ENCODE assay signal across 8 mouse cellular contexts in the genomic region with DNA sequence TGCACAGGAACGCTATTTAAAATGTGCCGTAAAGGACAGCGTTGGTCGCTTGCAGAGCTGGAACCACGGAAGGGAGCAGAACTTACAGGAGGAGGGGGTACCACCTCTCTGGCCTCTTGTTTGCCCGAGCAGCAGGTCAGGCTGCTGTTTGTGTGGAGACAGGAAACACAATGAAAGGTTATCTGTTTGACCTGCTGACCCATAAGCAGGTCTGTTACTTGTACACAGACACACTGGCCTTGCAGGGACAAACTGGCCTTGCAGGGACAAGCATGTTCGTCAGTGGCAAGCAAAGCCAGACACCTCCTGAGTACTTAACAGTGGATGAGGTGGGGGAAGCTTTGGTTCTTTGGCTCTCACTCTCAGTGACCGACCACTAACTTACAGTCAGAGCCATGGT. TPM values are rescaled to one million over a fixed set of nuclear protein-coding genes. Genes with fewer than 3 reads are reported as not detected.
DNase-seq lines count a peak whose midpoint lies in the region; ATAC-seq lines count a peak whose summit lies in the region.

No protein-coding gene starts in this region.

- peak overlapping the region; percentile 85 for H3K27ac ChIP-seq in heart, embryonic 12.5 days (ENCODE audit: poor library complexity, severe bottlenecking)
- peak overlapping the region; percentile 82 for H3K27ac ChIP-seq in hindbrain, embryonic 14.5 days
- H3K27ac ChIP-seq in midbrain, embryonic 13.5 days, result peak overlapping the region; percentile 85

- no peak for ATAC-seq in heart, embryonic 12.5 days (ENCODE audit: insufficient number of reproducible peaks, low FRiP score)
- no peak for ATAC-seq in hindbrain, embryonic 14.5 days (ENCODE audit: low FRiP score)
- no peak for ATAC-seq in midbrain, embryonic 13.5 days
- no peak for ATAC-seq in inflammation-experienced regulatory T-cells, adult 6 months

- H3K4me1 ChIP-seq in heart, embryonic 12.5 days (replicated peaks), result peaks cover 37% of the 10 kb centered on the region
- H3K4me1 ChIP-seq in hindbrain, embryonic 14.5 days (replicated peaks; ENCODE audit: control insufficient read depth, insufficient read depth, low read length), result peaks cover 16% of the 10 kb centered on the region
- H3K4me1 ChIP-seq in midbrain, embryonic 13.5 days (replicated peaks), result peaks cover 46% of the 10 kb centered on the region

- H3K4me3 ChIP-seq in heart, embryonic 12.5 days, result peak overlapping the region; percentile 97
- H3K4me3 ChIP-seq in hindbrain, embryonic 14.5 days (replicated peaks; ENCODE audit: low read length), result peak overlapping the region; percentile 72
- H3K4me3 ChIP-seq in midbrain, embryonic 13.5 days (replicated peaks), result peak overlapping the region; percentile 99

- peaks cover 8% of the 10 kb centered on the region for H3K9me3 ChIP-seq in heart, embryonic 12.5 days (replicated peaks)
- H3K9me3 ChIP-seq in hindbrain, embryonic 14.5 days (ENCODE audit: control insufficient read depth, low read length), result no peaks in the 10 kb centered on the region
- no peaks in the 10 kb centered on the region for H3K9me3 ChIP-seq in midbrain, embryonic 13.5 days

- peaks cover 21% of the 10 kb centered on the region for H3K36me3 ChIP-seq in heart, embryonic 12.5 days
- 0 out of 2 replicates have a peak, but pooled peaks cover 7% of the 10 kb centered on the region for H3K36me3 ChIP-seq in hindbrain, embryonic 14.5 days (replicated peaks; ENCODE audit: control insufficient read depth, insufficient read depth)
- H3K36me3 ChIP-seq in midbrain, embryonic 13.5 days, result peaks cover 20% of the 10 kb centered on the region

- no peak for DNase-seq in heart, postnatal 36 days
- peak; percentile 28 for DNase-seq in embryo, embryonic 10.5 days (ENCODE audit: low spot score)
- DNase-seq in hindbrain, embryonic 14.5 days (ENCODE audit: low spot score), result no peak
- DNase-seq in testis, postnatal 14 days (ENCODE audit: low spot score), result no peak
- no peak for DNase-seq in left cerebral cortex, postnatal 36 days (ENCODE audit: low spot score in 2 of 2)

- H3K9ac ChIP-seq in heart, embryonic 12.5 days, result peak overlapping the region; percentile 99
- H3K9ac ChIP-seq in hindbrain, embryonic 14.5 days, result peak overlapping the region; percentile 83
- peak overlapping the region; percentile 95 for H3K9ac ChIP-seq in midbrain, embryonic 13.5 days (replicated peaks)

- H3K27me3 ChIP-seq in heart, embryonic 12.5 days (replicated peaks), result no peaks in the 10 kb centered on the region
- H3K27me3 ChIP-seq in hindbrain, embryonic 14.5 days (ENCODE audit: control insufficient read depth, insufficient read depth, low read length), result no peaks in the 10 kb centered on the region
- H3K27me3 ChIP-seq in midbrain, embryonic 13.5 days, result no peaks in the 10 kb centered on the region

- 14% methylated on average over 8 of the region's 8 CpGs for WGBS in heart, embryonic 12.5 days
- WGBS in hindbrain, embryonic 14.5 days, result 32% methylated on average over 8 of the region's 8 CpGs
- 43% methylated on average over 8 of the region's 8 CpGs for WGBS in midbrain, embryonic 13.5 days

- H3K4me2 ChIP-seq in heart, embryonic 12.5 days, result peak overlapping the region; percentile 76
- peak overlapping the region; percentile 88 for H3K4me2 ChIP-seq in hindbrain, embryonic 14.5 days (replicated peaks)
- peak overlapping the region; percentile 82 for H3K4me2 ChIP-seq in midbrain, embryonic 13.5 days (replicated peaks)

- intact Hi-C loops in heart, postnatal 36 days (cut with DNase I), result loop anchor here (2.0 to 5.0 kb wide), 5 partner anchors 34 to 343 kb away; a partner anchor contains a TSS
- intact Hi-C loops in left cerebral cortex, postnatal 36 days (cut with DNase I), result loop anchor here (5.0 to 10.0 kb wide), 5 partner anchors 38 to 196 kb away; no protein-coding TSS in a partner anchor

RNA-seq across cellular contexts. Expression of a gene that starts 2.1 kb away (rescaled TPM):
- 16.2 and 16.9 TPM in 2 replicates for polyA plus RNA-seq in heart, embryonic 12.5 days (2016; fragmentation: Nextera tagmentation; extraction: Ambion mirVana)
- 10 to 100 TPM; 27.7 to 29.3 TPM for total RNA-seq in heart, postnatal 36 days (2021)
- 29.6 and 30.1 TPM in 2 replicates for polyA plus RNA-seq in hindbrain, embryonic 14.5 days (2014; fragmentation: Nextera tagmentation; extraction: Ambion mirVana)
- 21.1 and 21.7 TPM in 2 replicates for polyA plus RNA-seq in midbrain, embryonic 13.5 days (2015; fragmentation: Nextera tagmentation; extraction: Ambion mirVana)
- polyA plus RNA-seq in inflammation-experienced regulatory T-cells, adult 6 months (2017; shearing (Covaris generic)), result 10 to 100 TPM; 25.6 to 31.5 (median 27.3) TPM
- 10 to 100 TPM; 43.4 to 58.7 TPM for total RNA-seq in left cerebral cortex, postnatal 36 days (2021)
